Mouse (Mus musculus) cerebellum, adult 11 months (tissue): ENCODE data around the gene Otop1.

ENCODE experiments used
- DNase-seq: peaks from one replicate; pipeline ENCODE4 v3.0.0; 2022

The Otop1 gene

GRCm38 (mm10) chr5:38275771-38276170 lies at the start of gene Otop1:
Gene Otop1 (plus strand): TSS chr5:38275972.
- no peak for DNase-seq

- no peak for DNase-seq
Observed at GRCm38 (mm10) chr5:38235422-38235821, 40.4 kb upstream of the Otop1 start.

GRCm38 (mm10) chr5:38236627-38237026 lies 39.1 kb upstream of the Otop1 start:
- DNase-seq: no peak

GRCm38 (mm10) chr5:38240727-38241472 lies 34.9 kb upstream of the Otop1 start:
- DNase-seq: no peak

- no peak for DNase-seq
Observed at GRCm38 (mm10) chr5:38241473-38241834, 34.3 kb upstream of the Otop1 start.

- DNase-seq: no peak
Observed at GRCm38 (mm10) chr5:38241966-38242365, 33.8 kb upstream of the Otop1 start.

GRCm38 (mm10) chr5:38255195-38255594 lies 20.6 kb upstream of the Otop1 start:
- DNase-seq: no peak

GRCm38 (mm10) chr5:38255644-38256043 lies 20.1 kb upstream of the Otop1 start:
- DNase-seq: no peak

GRCm38 (mm10) chr5:38256551-38256950 lies 19.2 kb upstream of the Otop1 start:
- no peak for DNase-seq

- no peak for DNase-seq
Observed at GRCm38 (mm10) chr5:38258034-38258772, 17.6 kb upstream of the Otop1 start.

GRCm38 (mm10) chr5:38258773-38259146 lies 17.0 kb upstream of the Otop1 start:
- DNase-seq: no peak

- DNase-seq: no peak
Observed at GRCm38 (mm10) chr5:38259455-38260106, 16.2 kb upstream of the Otop1 start.

GRCm38 (mm10) chr5:38260107-38260682 lies 15.6 kb upstream of the Otop1 start, which contains the start of gene Tmem128:
Gene Tmem128 (plus strand): TSS chr5:38260185.
- DNase-seq: peak; percentile 59

- DNase-seq: no peak
Observed at GRCm38 (mm10) chr5:38270942-38271341, 4.8 kb upstream of the Otop1 start.

- DNase-seq: no peak
Observed at GRCm38 (mm10) chr5:38273831-38274230, 1.9 kb upstream of the Otop1 start.

- DNase-seq: no peak
Observed at GRCm38 (mm10) chr5:38276451-38276850, 679 bp downstream of the Otop1 start.

- DNase-seq: no peak
Observed at GRCm38 (mm10) chr5:38277098-38277866, 1.5 kb downstream of the Otop1 start.

- no peak for DNase-seq
Observed at GRCm38 (mm10) chr5:38277936-38278600, 2.3 kb downstream of the Otop1 start.

GRCm38 (mm10) chr5:38280075-38280474 lies 4.3 kb downstream of the Otop1 start:
- DNase-seq: no peak

- DNase-seq: no peak
Observed at GRCm38 (mm10) chr5:38285724-38286123, 10.0 kb downstream of the Otop1 start.

- DNase-seq: no peak
Observed at GRCm38 (mm10) chr5:38288476-38288875, 12.7 kb downstream of the Otop1 start.

- DNase-seq: no peak
Observed at GRCm38 (mm10) chr5:38301761-38302411, 26.1 kb downstream of the Otop1 start.
